Mouse (Mus musculus) C2C12 (cell line): ENCODE measurements around the gene Ankrd65. TPM values are rescaled to one million over a fixed set of nuclear protein-coding genes. Genes with fewer than 3 reads are reported as not detected.

Experiments
- H3K27me3 ChIP-seq: one replicate; pipeline ENCODE4 v1.6.1; 2011; ENCODE audit not compliant: control insufficient read depth, insufficient read depth, insufficient read length
- H3K36me3 ChIP-seq: one replicate; pipeline ENCODE4 v1.6.1; 2011; ENCODE audit not compliant: control insufficient read depth, insufficient read depth
- H3K4me3 ChIP-seq: one replicate; pipeline ENCODE4 v1.5.1; 2011; ENCODE audit warnings: mild to moderate bottlenecking, control low read depth; ENCODE audit not compliant: poor library complexity, insufficient read depth, severe bottlenecking
- H3K79me2 ChIP-seq: one replicate; pipeline ENCODE4 v1.6.1; 2011; ENCODE audit not compliant: control insufficient read depth, insufficient read depth
- H3K79me3 ChIP-seq: one replicate; pipeline ENCODE4 v1.6.1; 2011; ENCODE audit warnings: low read depth, control low read depth
- H3ac ChIP-seq: one replicate; pipeline ENCODE3; 2011; ENCODE audit warnings: low read depth; ENCODE audit not compliant: control insufficient read depth, insufficient read length
- CEBPB ChIP-seq: IDR thresholded peaks from one replicate; pipeline ENCODE4 v1.6.1; 2011; ENCODE audit warnings: low read depth, mild to moderate bottlenecking, control low read depth, moderate library complexity
- CTCF ChIP-seq: IDR thresholded peaks from one replicate; pipeline ENCODE4 v1.5.1; 2011; ENCODE audit not compliant: control insufficient read depth, insufficient read depth, insufficient read length
- FOSL1 ChIP-seq: IDR thresholded peaks from one replicate; pipeline ENCODE4 v1.8.0; 2011; ENCODE audit warnings: mild to moderate bottlenecking, low read length; ENCODE audit not compliant: poor library complexity, insufficient read depth, severe bottlenecking
- MAX ChIP-seq: IDR thresholded peaks from one replicate; pipeline ENCODE4 v1.6.1; 2011; ENCODE audit warnings: mild to moderate bottlenecking, control low read depth
- MYOD1 ChIP-seq: IDR thresholded peaks from one replicate; pipeline ENCODE4 v1.6.1; 2011; ENCODE audit warnings: low read depth; ENCODE audit not compliant: control insufficient read depth, insufficient read length
- MYOG ChIP-seq: IDR thresholded peaks from one replicate; pipeline ENCODE4 v1.6.1; 2011; ENCODE audit not compliant: control insufficient read depth, insufficient read length; ENCODE audit errors: extremely low read depth
- USF1 ChIP-seq: IDR thresholded peaks from one replicate; pipeline ENCODE4 v1.6.1; 2011; ENCODE audit warnings: low read depth, mild to moderate bottlenecking, control low read depth, moderate library complexity
- polyA plus RNA-seq: library from polyadenylated mRNA; unstranded; fragments of >200 nt; fragmentation: generic; extraction: Trizol; gene quantifications from one replicate; pipeline ENCODE4 v1.2.1, GENCODE M21; 2012; ENCODE audit warnings: missing spikeins

Gene Ankrd65
- polyA plus RNA-seq, 1 experiment, result not detected

- Histone ChIP-seq H3ac (no peak overlapping the region), H3K79me3 (no peaks in the 10 kb centered on the region), H3K79me2 (no peaks in the 10 kb centered on the region)
Measured at GRCm38 (mm10) chr4:155793730-155794129, 3.5 kb downstream of the Ankrd65 start.

GRCm38 (mm10) chr4:155802075-155802474 lies 11.8 kb downstream of the Ankrd65 start:
- Histone ChIP-seq H3K36me3 (peaks cover 16% of the 10 kb centered on the region), H3K4me3 (no peak overlapping the region), H3K79me2 (peaks cover 38% of the 10 kb centered on the region), H3K27me3 (no peaks in the 10 kb centered on the region), H3ac (no peak overlapping the region), H3K79me3 (peaks cover 31% of the 10 kb centered on the region)
- TF ChIP-seq USF1, result no peak
- no peak for TF ChIP-seq FOSL1
- no peak for TF ChIP-seq MYOD1
- no peak for TF ChIP-seq MAX
- no peak for TF ChIP-seq MYOG
- TF ChIP-seq CEBPB, result no peak
- no peak for TF ChIP-seq CTCF

More at GRCm38 (mm10) chr4:155793730-155794129, 3.5 kb downstream of the Ankrd65 start:
- Histone ChIP-seq H3K36me3 (no peaks in the 10 kb centered on the region), H3K4me3 (no peak overlapping the region), H3K27me3 (peaks cover 20% of the 10 kb centered on the region)
- TF ChIP-seq CEBPB, result no peak
- TF ChIP-seq MYOD1, result no peak
- no peak for TF ChIP-seq MYOG
- TF ChIP-seq USF1, result no peak
- TF ChIP-seq MAX, result no peak
- TF ChIP-seq FOSL1, result no peak
- no peak for TF ChIP-seq CTCF

- H3K36me3 ChIP-seq, result peaks cover 19% of the 10 kb centered on the region
- no peaks in the 10 kb centered on the region for H3K27me3 ChIP-seq
- H3K79me2 ChIP-seq, result peaks cover 44% of the 10 kb centered on the region
- TF ChIP-seq CEBPB, result no peak
- peak within 1 kb of the TSS; percentile 89 for H3K4me3 ChIP-seq
- H3K79me3 ChIP-seq, result peaks cover 33% of the 10 kb centered on the region
- peak within 1 kb of the TSS; percentile 98 for H3ac ChIP-seq
Measured at GRCm38 (mm10) chr4:155802741-155803339, 12.6 kb downstream of the Ankrd65 start, which contains the start of gene Mrpl20. TSS of gene Mrpl20 (plus strand) at chr4:155802878.

GRCm38 (mm10) chr4:155803340-155804041 lies 13.3 kb downstream of the Ankrd65 start:
- Histone ChIP-seq H3K79me3 (peaks cover 33% of the 10 kb centered on the region), H3K27me3 (no peaks in the 10 kb centered on the region), H3K4me3 (peak overlapping the region; percentile 89), H3K79me2 (peaks cover 50% of the 10 kb centered on the region), H3K36me3 (peaks cover 26% of the 10 kb centered on the region), H3ac (peak overlapping the region; percentile 98)
- TF ChIP-seq USF1 (no peak), MAX (peak; percentile 60)

GRCm38 (mm10) chr4:155807841-155808240 lies 17.6 kb downstream of the Ankrd65 start:
- Histone ChIP-seq H3ac (no peak overlapping the region), H3K79me3 (peaks cover 36% of the 10 kb centered on the region), H3K79me2 (peaks cover 67% of the 10 kb centered on the region), H3K4me3 (no peak overlapping the region), H3K27me3 (no peaks in the 10 kb centered on the region), H3K36me3 (peaks cover 55% of the 10 kb centered on the region)
- TF ChIP-seq CTCF (no peak), MAX (no peak), USF1 (no peak), MYOD1 (no peak), CEBPB (no peak), FOSL1 (no peak), MYOG (no peak)
